ENCODE assay signal across 8 mouse cellular contexts in genomic region chr8:11924165-11924564, GRCm38 (mm10).
A peak's percentile ranks its signal among the peaks of the same experiment; 100 is the strongest.
DNase-seq lines count a peak whose midpoint lies in the region; ATAC-seq and TF ChIP-seq lines count a peak whose summit lies in the region.

No protein-coding gene starts in this region.

- DNase-seq in urinary bladder, postnatal 25 days (ENCODE audit: low spot score), result peak; percentile 35
- DNase-seq in urinary bladder, adult 2 months (ENCODE audit: low spot score), result no peak
- peak; percentile 69 for DNase-seq in embryonic facial prominence, embryonic 11.5 days (ENCODE audit: low spot score)
- peak; percentile 62 for DNase-seq in kidney, postnatal 0 days (ENCODE audit: low spot score)
- DNase-seq in liver, embryonic 14.5 days (ENCODE audit: low read depth in 3 of 3, low spot score in 3 of 3), result peak in 2 of 3 experiments; percentile 3 to 20
- DNase-seq in right cerebral cortex, adult 2 months (ENCODE audit: low spot score in 2 of 2), result peak; percentile 75 to 79

- no peaks in the 10 kb centered on the region for H3K27me3 ChIP-seq in embryonic facial prominence, embryonic 11.5 days (ENCODE audit: control insufficient read depth, insufficient read depth, low read length)
- H3K27me3 ChIP-seq in kidney, postnatal 0 days (ENCODE audit: insufficient read depth, low read length), result no peaks in the 10 kb centered on the region
- no peaks in the 10 kb centered on the region for H3K27me3 ChIP-seq in liver, embryonic 14.5 days (ENCODE audit: control insufficient read depth, insufficient read depth, low read length)

- WGBS in bone marrow, adult 2 months, result 49% methylated on average over 11 of the region's 11 CpGs
- WGBS in embryonic facial prominence, embryonic 11.5 days, result 59% methylated on average over 11 of the region's 11 CpGs
- 66% methylated on average over 11 of the region's 11 CpGs for WGBS in kidney, postnatal 0 days
- WGBS in liver, embryonic 14.5 days (ENCODE audit: insufficient replicate concordance), result 41% methylated on average over 11 of the region's 11 CpGs

- H3K27ac ChIP-seq in bone marrow, adult 2 months (ENCODE audit: control insufficient read depth, insufficient read depth, low read depth, low read length, poor library complexity), result no peak overlapping the region
- H3K27ac ChIP-seq in embryonic facial prominence, embryonic 11.5 days (replicated peaks; ENCODE audit: low read depth, low read length), result no peak overlapping the region
- H3K27ac ChIP-seq in kidney, postnatal 0 days, result no peak overlapping the region
- H3K27ac ChIP-seq in liver, embryonic 14.5 days, result no peak overlapping the region

- no peak overlapping the region for H3K4me2 ChIP-seq in embryonic facial prominence, embryonic 11.5 days (ENCODE audit: low read depth, low read length)
- H3K4me2 ChIP-seq in kidney, postnatal 0 days (ENCODE audit: low read length), result no peak overlapping the region
- no peak overlapping the region for H3K4me2 ChIP-seq in liver, embryonic 14.5 days (ENCODE audit: low read depth)

- no peaks in the 10 kb centered on the region for H3K9me3 ChIP-seq in embryonic facial prominence, embryonic 11.5 days (replicated peaks; ENCODE audit: control insufficient read depth, low read length)
- H3K9me3 ChIP-seq in kidney, postnatal 0 days (replicated peaks; ENCODE audit: low read length), result no peaks in the 10 kb centered on the region
- H3K9me3 ChIP-seq in liver, embryonic 14.5 days (ENCODE audit: control insufficient read depth, low read length), result no peaks in the 10 kb centered on the region

- no peaks in the 10 kb centered on the region for H3K4me1 ChIP-seq in bone marrow, adult 2 months (ENCODE audit: control insufficient read depth, insufficient read depth, low read length)
- no peaks in the 10 kb centered on the region for H3K4me1 ChIP-seq in embryonic facial prominence, embryonic 11.5 days (ENCODE audit: control insufficient read depth, insufficient read depth, low read length)
- no peaks in the 10 kb centered on the region for H3K4me1 ChIP-seq in kidney, postnatal 0 days (replicated peaks; ENCODE audit: insufficient read depth, low read length)
- H3K4me1 ChIP-seq in liver, embryonic 14.5 days (replicated peaks; ENCODE audit: control insufficient read depth in 2 of 2, insufficient read depth in 2 of 2, low read length in 1 of 2), result no peaks in the 10 kb centered on the region

- no peak for TF ChIP-seq POLR2A in bone marrow, adult 2 months (IDR thresholded peaks at IDR 0.05; ENCODE audit: borderline replicate concordance, control insufficient read depth, low read depth, low read length)

- no peaks in the 10 kb centered on the region for H3K36me3 ChIP-seq in embryonic facial prominence, embryonic 11.5 days (replicated peaks; ENCODE audit: control insufficient read depth, insufficient read depth, low read depth, low read length)
- H3K36me3 ChIP-seq in kidney, postnatal 0 days (ENCODE audit: insufficient read depth, low read length), result no peaks in the 10 kb centered on the region
- no peaks in the 10 kb centered on the region for H3K36me3 ChIP-seq in liver, embryonic 14.5 days (replicated peaks; ENCODE audit: control insufficient read depth, insufficient read depth, low read depth)

- no peak for ATAC-seq in embryonic facial prominence, embryonic 11.5 days (replicated peaks; ENCODE audit: insufficient number of reproducible peaks, low FRiP score, low TSS enrichment, low read depth)
- ATAC-seq in kidney, postnatal 0 days (replicated peaks; ENCODE audit: low FRiP score, low read depth), result no peak
- no peak for ATAC-seq in liver, embryonic 14.5 days (ENCODE audit: insufficient read depth)
- ATAC-seq in erythroid progenitor cell, adult 5-6 weeks (replicated peaks; ENCODE audit: low FRiP score, poor library complexity, severe bottlenecking), result no peak

- no peak overlapping the region for H3K9ac ChIP-seq in embryonic facial prominence, embryonic 11.5 days (replicated peaks; ENCODE audit: low read length)
- H3K9ac ChIP-seq in kidney, postnatal 0 days (ENCODE audit: low read depth, low read length), result no peak overlapping the region
- no peak overlapping the region for H3K9ac ChIP-seq in liver, embryonic 14.5 days (replicated peaks)

- H3K4me3 ChIP-seq in bone marrow, adult 2 months (replicated peaks; ENCODE audit: control insufficient read depth, low read depth, low read length), result no peak overlapping the region
- H3K4me3 ChIP-seq in embryonic facial prominence, embryonic 11.5 days (ENCODE audit: low read depth, low read length), result no peak overlapping the region
- H3K4me3 ChIP-seq in kidney, postnatal 0 days (replicated peaks; ENCODE audit: low read depth, low read length), result no peak overlapping the region
- H3K4me3 ChIP-seq in liver, embryonic 14.5 days (ENCODE audit: insufficient read depth in 1 of 2, low read depth in 2 of 2, low read length in 2 of 2), result no peak overlapping the region

- no peak for TF ChIP-seq EP300 in liver, embryonic 14.5 days (IDR thresholded peaks at IDR 0.05; ENCODE audit: low read depth)

- peak; percentile 39; the same call in 1 of the 2 replicates for TF ChIP-seq CTCF in bone marrow, adult 2 months (IDR thresholded peaks at IDR 0.05; ENCODE audit: control insufficient read depth, insufficient read depth, low read length)
- TF ChIP-seq CTCF in kidney, postnatal 0 days (IDR thresholded peaks at IDR 0.05; ENCODE audit: low read depth), result peak; percentile 66
- TF ChIP-seq CTCF in liver, embryonic 14.5 days (IDR thresholded peaks at IDR 0.05; ENCODE audit: low read depth), result peak; percentile 73
